Mouse (Mus musculus) MEL (cell line): ENCODE results near the gene Mrpl58. TPM values are rescaled to one million over a fixed set of nuclear protein-coding genes. Genes with fewer than 3 reads are reported as not detected.
"Not testable (repeated sequence)": the region's sequence is repeated elsewhere in the genome, so short reads cannot be mapped to it uniquely, and the experiment has no call there.

ENCODE experiments used
- DNase-seq: peaks from one replicate; pipeline ENCODE4 v3.0.0; 2011; ENCODE audit warnings: low read depth, low spot score
- H3K27ac ChIP-seq: 2 replicates; pipeline ENCODE4 v1.5.1; 2012; ENCODE audit warnings: low read depth, mild to moderate bottlenecking, control low read depth, low read length, moderate library complexity; ENCODE audit not compliant: control insufficient read depth
- H3K27me3 ChIP-seq, 2 experiments: fragments of 150-350 bp in 1 of 2; sonication (generic) in 1 of 2; 2 replicates each; pipeline ENCODE4 v1.6.1; 2012; ENCODE audit warnings: low read length in 2 of 2, mild to moderate bottlenecking in 2 of 2, improper control_type of control experiment in 1 of 2, moderate library complexity in 1 of 2; ENCODE audit not compliant: insufficient read depth in 2 of 2, control insufficient read depth in 1 of 2
- H3K36me3 ChIP-seq, 2 experiments: 2 replicates each; pipeline ENCODE4 v1.6.1; 2012 to 2014; ENCODE audit warnings: low read length in 2 of 2, improper control_type of control experiment in 1 of 2, inconsistent platforms in 1 of 2, mild to moderate bottlenecking in 1 of 2; ENCODE audit not compliant: insufficient read depth in 2 of 2, control insufficient read depth in 1 of 2
- H3K4me1 ChIP-seq, 2 experiments: fragments of 150-350 bp in 1 of 2; sonication (generic) in 1 of 2; 2 replicates each; pipeline ENCODE4 v1.6.1; 2012; ENCODE audit warnings: low read length in 2 of 2, improper control_type of control experiment in 1 of 2, mild to moderate bottlenecking in 1 of 2; ENCODE audit not compliant: insufficient read depth in 2 of 2, control insufficient read depth in 1 of 2
- H3K4me3 ChIP-seq, 2 experiments: fragments of 150-350 bp in 1 of 2; sonication (generic) in 1 of 2; 2 replicates each; pipeline ENCODE4 v1.5.1; 2012; ENCODE audit warnings: low read depth in 2 of 2, low read length in 2 of 2, mild to moderate bottlenecking in 2 of 2, moderate library complexity in 2 of 2, control low read depth in 1 of 2, improper control_type of control experiment in 1 of 2; ENCODE audit not compliant: control insufficient read depth in 1 of 2, insufficient read depth in 1 of 2
- H3K79me2 ChIP-seq: 2 replicates; pipeline ENCODE4 v1.6.1; 2012; ENCODE audit warnings: mild to moderate bottlenecking, low read length, moderate library complexity; ENCODE audit not compliant: control insufficient read depth, poor library complexity, insufficient read depth
- H3K9ac ChIP-seq: 2 replicates; pipeline ENCODE4 v1.6.1; 2012; ENCODE audit warnings: low read depth, mild to moderate bottlenecking, control low read depth, low read length, moderate library complexity; ENCODE audit not compliant: control insufficient read depth, poor library complexity, severe bottlenecking
- H3K9me3 ChIP-seq: fragments of 150-350 bp; sonication (generic); replicated peaks from 2 replicates; pipeline ENCODE4 v1.6.1; 2012; ENCODE audit warnings: mild to moderate bottlenecking, low read length, improper control_type of control experiment, moderate library complexity; ENCODE audit not compliant: insufficient read depth
- CHD1 ChIP-seq: IDR thresholded peaks from 2 replicates; pipeline ENCODE4 v1.6.1; 2012; ENCODE audit warnings: low read depth, mild to moderate bottlenecking, inconsistent platforms, low read length, improper control_type of control experiment
- CHD2 ChIP-seq: IDR thresholded peaks from 2 replicates; pipeline ENCODE4 v1.6.1; 2011; ENCODE audit warnings: low read length, improper control_type of control experiment
- CTCF ChIP-seq, 3 experiments: IDR thresholded peaks in 2 of 3; conservative IDR thresholded peaks in 1 of 3; 2 replicates each; pipeline ENCODE4 v1.5.1; 2011 to 2012; ENCODE audit warnings: low read length in 3 of 3, low read depth in 2 of 3, mild to moderate bottlenecking in 2 of 3, improper control_type of control experiment in 1 of 3, inconsistent platforms in 1 of 3, mixed read lengths in 1 of 3, moderate library complexity in 1 of 3; ENCODE audit not compliant: control insufficient read depth in 1 of 3, insufficient read depth in 1 of 3, poor library complexity in 1 of 3, severe bottlenecking in 1 of 3
- E2F4 ChIP-seq: IDR thresholded peaks from 2 replicates; pipeline ENCODE4 v1.6.1; 2011; ENCODE audit warnings: low read depth, low read length, improper control_type of control experiment, borderline replicate concordance
- EP300 ChIP-seq, 2 experiments: IDR thresholded peaks; 2 replicates each; pipeline ENCODE4 v1.6.1; 2011; ENCODE audit warnings: improper control_type of control experiment in 2 of 2, low read length in 2 of 2, low read depth in 1 of 2, mild to moderate bottlenecking in 1 of 2
- GABPA ChIP-seq: IDR thresholded peaks from 2 replicates; pipeline ENCODE4 v1.6.1; 2012; ENCODE audit warnings: low read depth, mild to moderate bottlenecking, inconsistent platforms, low read length, improper control_type of control experiment, moderate library complexity
- GATA1 ChIP-seq: IDR thresholded peaks from 2 replicates; pipeline ENCODE4 v1.6.1; 2011; ENCODE audit warnings: low read depth, low read length, improper control_type of control experiment
- KAT2A ChIP-seq: conservative IDR thresholded peaks from 2 replicates; pipeline ENCODE4 v1.6.1; 2012; ENCODE audit warnings: low read depth, low read length, improper control_type of control experiment, inconsistent platforms
- MYC ChIP-seq: IDR thresholded peaks from 2 replicates; pipeline ENCODE4 v1.6.1; 2011; ENCODE audit warnings: low read depth, mild to moderate bottlenecking, low read length, improper control_type of control experiment, moderate library complexity
- NELFE ChIP-seq: IDR thresholded peaks from 2 replicates; pipeline ENCODE4 v1.6.1; 2011; ENCODE audit warnings: low read depth, low read length, improper control_type of control experiment
- POLR2A ChIP-seq, 2 experiments: IDR thresholded peaks; 2 replicates each; pipeline ENCODE4 v1.6.1; 2011 to 2012; ENCODE audit warnings: low read length in 2 of 2, mild to moderate bottlenecking in 2 of 2, control low read depth in 1 of 2, improper control_type of control experiment in 1 of 2, low read depth in 1 of 2, moderate library complexity in 1 of 2; ENCODE audit not compliant: control insufficient read depth in 1 of 2, insufficient read depth in 1 of 2, poor library complexity in 1 of 2
- POLR2AphosphoS2 ChIP-seq: IDR thresholded peaks from 2 replicates; pipeline ENCODE4 v1.6.1; 2011; ENCODE audit warnings: low read length, improper control_type of control experiment
- RCOR1 ChIP-seq: IDR thresholded peaks from 2 replicates; pipeline ENCODE4 v1.6.1; 2012; ENCODE audit warnings: low read depth, mild to moderate bottlenecking, inconsistent platforms, low read length, improper control_type of control experiment
- SMC3 ChIP-seq: IDR thresholded peaks from 2 replicates; pipeline ENCODE4 v1.6.1; 2011; ENCODE audit warnings: low read depth, low read length, improper control_type of control experiment
- USF1 ChIP-seq: IDR thresholded peaks from 2 replicates; pipeline ENCODE4 v1.6.1; 2014; ENCODE audit warnings: low read depth, mild to moderate bottlenecking, inconsistent platforms, low read length, improper control_type of control experiment, moderate library complexity
- polyA plus RNA-seq, 2 experiments: library from polyadenylated mRNA; stranded (reverse) in 1 of 2; unstranded in 1 of 2; fragments of >175 nt in 1 of 2; fragments of >200 nt in 1 of 2; gene quantifications; 2 replicates each; pipeline versions ENCODE4 v1.2.1 to v1.2.4; 2012; ENCODE audit warnings: low replicate concordance in 2 of 2, low read depth in 1 of 2; ENCODE audit not compliant: insufficient read length in 2 of 2, insufficient read depth in 1 of 2, missing spikeins in 1 of 2
- total RNA-seq: library from RNA; depleted of rRNA; stranded (reverse); fragments of 300-350 nt; gene quantifications from 2 replicates; pipeline ENCODE4 v1.2.3, GENCODE M21; 2012

Mrpl58 gene
- total and polyA plus RNA-seq, 3 experiments: 137 TPM; not detected in 1

- no peak overlapping the region for H3K9ac ChIP-seq
- TF ChIP-seq EP300 (IDR thresholded peaks at IDR 0.05; ENCODE audit: low read depth in 1 of 2, low read length in 2 of 2): no peak
- no peak for TF ChIP-seq KAT2A
- TF ChIP-seq CHD2: no peak
- TF ChIP-seq POLR2A (IDR thresholded peaks at IDR 0.05; ENCODE audit: control insufficient read depth in 1 of 2, insufficient read depth in 1 of 2, low read depth in 1 of 2, low read length in 2 of 2, poor library complexity in 1 of 2): no peak
- TF ChIP-seq E2F4: no peak
- TF ChIP-seq USF1: no peak
- no peak for TF ChIP-seq GABPA
- no peak for TF ChIP-seq CHD1
- no peak for TF ChIP-seq RCOR1
- TF ChIP-seq GATA1: no peak
- TF ChIP-seq SMC3: no peak
- no peak overlapping the region for H3K27ac ChIP-seq
- DNase-seq: no peak
- no peaks in the 10 kb centered on the region for H3K9me3 ChIP-seq
- H3K79me2 ChIP-seq: no peaks in the 10 kb centered on the region
- no peaks in the 10 kb centered on the region for H3K27me3 ChIP-seq
- H3K4me3 ChIP-seq: no peak overlapping the region
- peaks cover 3 to 20% of the 10 kb centered on the region in 2 experiments for H3K4me1 ChIP-seq
- H3K36me3 ChIP-seq: peaks cover 0 to 3% of the 10 kb centered on the region in 2 experiments; a peak in 1 of 4 replicates
Observed at GRCm38 (mm10) chr11:115453306-115453705, 49.8 kb downstream of the Mrpl58 start.

- H3K27ac ChIP-seq, H3K9ac ChIP-seq, H3K9me3 ChIP-seq, H3K79me2 ChIP-seq, H3K36me3 ChIP-seq, H3K4me3 ChIP-seq, H3K27me3 ChIP-seq: not testable (repeated sequence)
- peaks cover 3 to 20% of the 10 kb centered on the region in 2 experiments for H3K4me1 ChIP-seq
- peak; percentile 46 for DNase-seq
- TF ChIP-seq CTCF (IDR thresholded peaks at IDR 0.05 in 2 of 3, conservative IDR thresholded peaks at IDR 0.05 in 1 of 3; ENCODE audit: control insufficient read depth in 1 of 3, insufficient read depth in 1 of 3, low read depth in 2 of 3, low read length in 3 of 3, poor library complexity in 1 of 3, severe bottlenecking in 1 of 3): peak in 2 of 3 experiments; percentile 40 to 48; a peak in 5 of 6 replicates
Observed at GRCm38 (mm10) chr11:115454822-115455221, 51.3 kb downstream of the Mrpl58 start.

GRCm38 (mm10) chr11:115455619-115456018 is 52.1 kb downstream of the Mrpl58 start:
- no peak overlapping the region for H3K4me3 ChIP-seq
- peaks cover 0 to 3% of the 10 kb centered on the region in 2 experiments; a peak in 1 of 4 replicates for H3K36me3 ChIP-seq
- no peaks in the 10 kb centered on the region for H3K27me3 ChIP-seq
- no peak overlapping the region for H3K9ac ChIP-seq
- no peak overlapping the region for H3K27ac ChIP-seq
- H3K4me1 ChIP-seq: peaks cover 3 to 20% of the 10 kb centered on the region in 2 experiments
- TF ChIP-seq MYC (no peak), SMC3 (peak; percentile 15; the same call in 1 of the 2 replicates), POLR2AphosphoS2 (no peak), POLR2A (IDR thresholded peaks at IDR 0.05; ENCODE audit: control insufficient read depth in 1 of 2, insufficient read depth in 1 of 2, low read depth in 1 of 2, low read length in 2 of 2, poor library complexity in 1 of 2) (no peak), CTCF (IDR thresholded peaks at IDR 0.05 in 2 of 3, conservative IDR thresholded peaks at IDR 0.05 in 1 of 3; ENCODE audit: control insufficient read depth in 1 of 3, insufficient read depth in 1 of 3, low read depth in 2 of 3, low read length in 3 of 3, poor library complexity in 1 of 3, severe bottlenecking in 1 of 3) (peak; percentile 27 to 32 (median 31); a peak in 4 of 6 replicates), NELFE (no peak)
- no peaks in the 10 kb centered on the region for H3K9me3 ChIP-seq
- no peak for DNase-seq
- no peaks in the 10 kb centered on the region for H3K79me2 ChIP-seq
